Mouse (Mus musculus) heart, postnatal 36 days (tissue): ENCODE data around the gene Susd2. TPM values are rescaled to one million over a fixed set of nuclear protein-coding genes. Genes with fewer than 3 reads are reported as not detected.
A peak's percentile ranks its signal among the peaks of the same experiment; 100 is the strongest.

ENCODE experiments used
- DNase-seq, 2 experiments: peaks; one replicate each; pipeline ENCODE4 v3.0.0; 2021 to 2022
- intact Hi-C: fragments of 180-260 bp; cut with DNase I; formaldehyde crosslinking; loops from one replicate; pipeline ENCODE4 v1.15.1; 2025
- total RNA-seq, 2 experiments: library from RNA; stranded (reverse); gene quantifications; 2 replicates each; pipeline ENCODE4 v1.2.3; 2021

The Susd2 gene
- total RNA-seq, 2 experiments from 2014 or later = 1.4 to 1.8 TPM

GRCm38 (mm10) chr10:75633048-75633447 is 10.8 kb downstream of the Susd2 start:
- intact Hi-C loops = no loop called here
- DNase-seq = peak; percentile 15 to 50

DNA sequence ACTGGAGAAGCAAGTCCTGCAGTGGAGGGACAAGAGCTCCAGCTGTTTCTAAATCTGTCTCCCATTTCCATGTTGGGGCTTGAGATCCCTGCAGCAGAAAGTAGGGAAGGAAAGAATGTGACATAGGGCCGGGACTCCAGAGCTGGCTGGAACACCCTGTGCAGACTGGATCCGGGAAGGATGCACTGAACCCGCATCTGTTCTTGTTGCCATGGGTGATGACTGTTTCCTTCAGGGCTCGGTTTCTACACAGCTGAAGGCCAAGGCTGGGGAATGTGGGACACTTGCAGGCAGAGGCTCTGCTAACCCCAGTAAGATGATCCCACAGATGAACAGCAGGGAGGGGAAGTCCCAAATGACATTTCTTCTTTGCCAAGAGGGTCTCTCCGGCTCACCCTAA is 11.2 kb downstream of the Susd2 start:
- peak; percentile 48 to 61 for DNase-seq
- intact Hi-C loops = no loop called here

- DNase-seq = peak in 1 of 2 experiments; percentile 41
- intact Hi-C loops = no loop called here
Observed at GRCm38 (mm10) chr10:75627490-75627889, 16.3 kb downstream of the Susd2 start.

GRCm38 (mm10) chr10:75626991-75627390 is 16.8 kb downstream of the Susd2 start:
- intact Hi-C loops = no loop called here
- DNase-seq = peak in 1 of 2 experiments; percentile 1

- peak in 1 of 2 experiments; percentile 1 for DNase-seq
- intact Hi-C loops = no loop called here
Observed at GRCm38 (mm10) chr10:75625920-75626319, 17.9 kb downstream of the Susd2 start.

- no peak for DNase-seq
- intact Hi-C loops = no loop called here
Observed at GRCm38 (mm10) chr10:75620818-75621217, 23.0 kb downstream of the Susd2 start.

DNA sequence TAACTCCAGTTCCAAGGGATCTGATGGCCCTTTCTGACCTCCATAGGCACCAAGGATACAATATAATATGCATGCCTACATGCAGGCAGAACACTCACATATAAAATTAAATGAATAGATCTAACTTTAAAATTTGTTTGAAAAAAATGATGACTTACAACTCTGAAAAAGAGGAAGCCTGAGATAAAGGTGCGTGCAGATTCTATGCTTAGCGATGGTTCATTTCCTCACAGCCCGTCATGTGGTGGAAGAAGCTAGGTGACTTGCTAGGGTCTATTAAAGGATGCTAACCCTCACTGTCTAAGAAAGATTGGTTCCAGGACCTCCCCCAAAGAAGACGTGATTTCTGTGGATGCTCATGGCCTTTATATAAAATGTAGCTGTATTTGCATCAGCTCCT is 27.8 kb downstream of the Susd2 start:
- DNase-seq = no peak
- intact Hi-C loops = no loop called here

DNA sequence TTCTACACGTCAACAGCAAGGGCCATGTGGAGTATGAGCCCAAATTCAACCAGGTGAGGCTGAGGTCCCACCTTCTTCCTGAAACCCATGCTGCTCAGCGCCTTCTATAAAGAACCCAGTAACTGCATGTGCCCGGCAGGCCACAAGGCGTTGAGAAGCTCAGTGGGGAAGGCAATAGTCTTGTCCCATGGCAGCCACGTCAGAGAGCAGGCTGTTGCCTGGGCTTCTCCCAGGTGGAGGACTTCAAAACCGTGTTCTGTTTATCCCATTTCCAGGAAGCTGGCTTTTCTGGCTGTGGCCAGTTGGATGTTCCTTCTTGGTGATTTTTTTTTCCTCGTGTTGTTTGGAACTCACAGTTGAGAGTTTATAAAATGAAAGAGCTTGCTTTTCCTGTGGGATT is 33.3 kb downstream of the Susd2 start:
- intact Hi-C loops = no loop called here
- no peak for DNase-seq

GRCm38 (mm10) chr10:75608975-75609374 is 34.8 kb downstream of the Susd2 start:
- DNase-seq = no peak
- intact Hi-C loops = no loop called here

- intact Hi-C loops = no loop called here
- no peak for DNase-seq
Observed at GRCm38 (mm10) chr10:75607253-75607652, 36.6 kb downstream of the Susd2 start.

DNA sequence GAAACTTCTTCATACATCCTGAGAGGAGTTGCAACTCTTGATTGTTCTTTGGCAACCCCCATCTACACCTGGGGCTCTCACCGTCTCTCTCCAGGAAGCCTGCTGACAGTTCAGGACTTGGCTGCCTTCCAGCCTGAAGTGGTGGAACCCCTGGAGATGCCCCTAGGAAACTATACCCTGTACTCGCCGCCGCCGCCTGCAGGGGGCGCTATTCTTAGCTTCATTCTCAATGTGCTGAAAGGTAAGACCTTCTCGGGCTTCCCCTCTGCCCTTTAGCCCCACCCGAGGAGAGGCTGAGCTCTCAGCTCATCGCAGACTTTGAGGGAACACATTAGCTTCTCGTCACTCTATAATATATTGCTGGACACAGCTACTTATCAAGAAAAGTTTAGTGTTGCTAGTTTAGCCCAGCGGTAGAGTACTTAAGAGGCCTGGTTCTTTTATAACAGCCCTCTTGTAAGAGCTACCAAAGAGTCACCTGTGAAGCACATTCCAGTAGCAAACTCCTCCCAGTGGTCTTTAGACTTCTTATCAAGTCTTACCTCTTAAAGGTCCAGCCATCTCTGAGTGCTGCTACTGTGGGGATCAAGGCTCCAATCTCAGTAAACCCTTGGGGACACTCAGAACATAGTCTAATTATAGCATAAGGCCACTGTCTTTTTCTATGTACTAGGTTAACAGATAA is 38.5 kb downstream of the Susd2 start:
- intact Hi-C loops = no loop called here
- no peak for DNase-seq

DNA sequence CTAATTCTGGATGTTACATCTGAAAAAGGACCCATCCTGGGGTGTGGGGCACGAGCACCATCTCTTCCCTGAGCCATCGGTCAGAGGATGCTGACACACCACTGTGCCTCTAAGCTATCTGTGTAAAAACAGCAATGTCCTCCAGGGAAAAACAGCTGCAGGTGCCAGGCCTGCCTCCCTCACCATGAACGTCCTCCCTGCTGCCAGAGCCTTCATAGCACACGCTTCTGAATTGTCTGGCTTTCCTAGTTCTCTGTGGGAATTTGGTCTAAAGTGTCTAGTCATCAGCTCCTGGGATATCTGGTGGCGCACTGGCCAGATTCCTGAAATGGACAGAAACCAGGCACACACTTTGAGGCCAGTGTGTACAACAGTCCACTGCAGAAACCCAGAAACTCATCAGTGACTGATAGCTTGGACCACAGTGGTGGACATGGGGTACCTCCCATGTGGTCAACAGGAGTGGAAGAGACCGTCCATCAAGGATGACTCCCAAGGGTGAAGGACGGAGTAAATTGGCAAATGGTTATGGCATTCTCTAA is 43.5 kb downstream of the Susd2 start:
- no peak for DNase-seq
- intact Hi-C loops = no loop called here

GRCm38 (mm10) chr10:75595981-75596380 is 47.8 kb downstream of the Susd2 start:
- peak; percentile 76 to 80 for DNase-seq
- intact Hi-C loops = no loop called here

DNA sequence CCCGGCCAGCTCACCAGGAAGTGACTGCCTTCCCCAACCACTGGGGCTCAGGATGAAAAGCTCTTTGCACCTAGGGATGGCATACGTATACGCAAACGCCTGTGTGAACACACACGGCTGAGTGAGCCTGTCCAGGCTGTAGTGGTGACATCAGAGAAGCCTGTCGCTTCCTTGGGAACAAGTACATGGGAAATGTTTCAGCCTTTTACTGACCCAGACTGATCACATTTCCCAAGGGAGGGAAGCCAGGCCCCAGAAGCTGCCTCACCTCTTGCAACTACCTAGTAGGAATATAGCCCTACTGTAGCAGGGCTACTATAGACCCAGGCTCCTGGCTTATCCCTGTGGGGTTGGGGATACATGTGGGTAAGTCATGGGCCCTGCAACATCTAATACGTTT is 51.2 kb downstream of the Susd2 start:
- intact Hi-C loops = no loop called here
- no peak for DNase-seq

- intact Hi-C loops = no loop called here
- DNase-seq = peak; percentile 50 to 59
Observed at GRCm38 (mm10) chr10:75591211-75591894, 52.5 kb downstream of the Susd2 start.

- intact Hi-C loops = loop anchor here (5.0 kb wide), 3 partner anchors 183 to 363 kb away; partner anchors contain the start of genes Ddt, Gm5134 and Gstt2
- peak; percentile 45 to 61 for DNase-seq
Observed at GRCm38 (mm10) chr10:75589651-75590050, 54.2 kb downstream of the Susd2 start.

DNA sequence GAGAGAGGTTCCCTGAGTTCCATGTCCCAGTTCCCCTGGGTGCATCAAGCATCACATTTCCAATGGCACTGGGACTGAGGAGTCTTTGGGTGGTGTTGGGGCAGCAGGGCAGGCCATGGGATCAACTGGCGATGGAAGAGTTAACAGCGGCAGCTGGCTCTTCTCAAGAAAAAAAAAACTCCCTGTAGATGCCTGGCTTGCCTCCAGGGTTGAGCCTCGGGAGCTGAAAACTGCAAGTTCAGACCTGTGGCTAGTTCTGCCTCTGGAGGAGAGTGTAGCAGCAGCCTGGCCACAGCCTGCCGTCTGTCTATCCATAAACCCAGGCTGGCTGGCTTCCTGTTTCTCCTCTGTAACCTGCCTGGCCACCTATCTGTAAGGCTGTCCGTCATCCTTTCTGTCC is 54.7 kb downstream of the Susd2 start, which contains the start of gene Ggt5:
Gene Ggt5, plus strand, starts transcription at position 212 of the 400 bp plus-strand sequence.
- DNase-seq = peak; percentile 63 to 75
- intact Hi-C loops = loop anchor here (5.0 kb wide), 3 partner anchors 183 to 363 kb away; partner anchors contain the start of genes Ddt, Gm5134 and Gstt2

- intact Hi-C loops = loop anchor here (5.0 kb wide), 3 partner anchors 184 to 364 kb away; partner anchors contain the start of genes Ddt, Gm5134 and Gstt2
- peak; percentile 19 to 49 for DNase-seq
Observed at GRCm38 (mm10) chr10:75588336-75588735, 55.5 kb downstream of the Susd2 start.

- intact Hi-C loops = loop anchor here (5.0 kb wide), 3 partner anchors 185 to 365 kb away; partner anchors contain the start of genes Ddt, Gm5134 and Gstt2
- DNase-seq = peak; percentile 29 to 52
Observed at GRCm38 (mm10) chr10:75587781-75588180, 56.0 kb downstream of the Susd2 start.
